Mouse (Mus musculus) heart, postnatal 0 days (tissue): ENCODE measurements around the gene Arsa.

Experiments used
- CTCF ChIP-seq: IDR thresholded peaks from 2 replicates; pipeline ENCODE4 v1.5.1; 2016; ENCODE audit warnings: antibody characterized with exemption, control low read depth, low read depth
- EP300 ChIP-seq: IDR thresholded peaks from 2 replicates; pipeline ENCODE4 v1.6.1; 2016; ENCODE audit warnings: antibody characterized with exemption, low read depth

DNA sequence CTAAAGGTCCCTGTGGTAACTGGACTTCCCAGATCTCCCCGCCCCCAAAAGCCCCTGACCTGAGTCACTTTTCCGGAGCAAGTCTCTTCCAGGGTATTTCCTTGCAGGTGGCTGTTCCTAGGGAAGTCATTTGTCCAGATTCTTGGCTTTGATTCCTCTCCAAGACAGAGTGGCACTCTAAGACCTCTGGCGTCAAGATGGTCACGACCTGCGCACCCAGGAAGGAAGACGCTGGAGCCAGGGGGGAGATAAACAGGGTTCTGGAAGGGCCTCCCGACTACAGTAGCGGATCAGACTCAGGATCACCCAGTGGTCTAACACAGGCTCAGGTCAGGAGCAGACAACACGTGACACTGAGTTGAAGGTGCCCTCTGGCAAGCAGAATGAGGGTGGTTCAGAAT lies at the start of gene Arsa:
- TF ChIP-seq CTCF = no peak
- TF ChIP-seq EP300 = 0 out of 2 replicates have a peak, but pooled peaks have one; percentile 26
